Mouse (Mus musculus): Measurements from ENCODE around the gene Nprl2. TPM values are rescaled to one million over a fixed set of nuclear protein-coding genes. Genes with fewer than 3 reads are reported as not detected.

Nprl2 gene
- polyA plus RNA-seq, 1 experiment from 2014 or later = 78.7 TPM

- Histone ChIP-seq H3K4me1 (peaks cover 16% of the 10 kb centered on the region), H3K27me3 (no peaks in the 10 kb centered on the region), H3K9me3 (no peaks in the 10 kb centered on the region), H3K9ac (replicated peaks) (no peak overlapping the region), H3K27ac (replicated peaks) (no peak overlapping the region), H3K4me2 (replicated peaks) (no peak overlapping the region), H3K4me3 (no peak overlapping the region), H3K36me3 (no peaks in the 10 kb centered on the region)
- peak; percentile 55 for ATAC-seq (replicated peaks)
- WGBS = 28% methylated on average over 14 of the region's 14 CpGs
These were observed 27.6 kb upstream of the Nprl2 start for GRCm38 (mm10) chr9:107514303-107514955.

GRCm38 (mm10) chr9:107520331-107520730, 21.7 kb upstream of the Nprl2 start:
- Histone ChIP-seq H3K36me3 (no peaks in the 10 kb centered on the region), H3K27me3 (peaks cover 4% of the 10 kb centered on the region; the same call in 1 of the 2 replicates), H3K4me3 (no peak overlapping the region), H3K9ac (replicated peaks) (no peak overlapping the region), H3K9me3 (no peaks in the 10 kb centered on the region), H3K27ac (replicated peaks) (no peak overlapping the region), H3K4me2 (replicated peaks) (no peak overlapping the region), H3K4me1 (peaks cover 5% of the 10 kb centered on the region)
- WGBS = 38% methylated on average over 6 of the region's 6 CpGs
- ATAC-seq (replicated peaks) = no peak

- no peak overlapping the region for H3K4me3 ChIP-seq
- H3K36me3 ChIP-seq = no peaks in the 10 kb centered on the region
- WGBS = 56% methylated on average over 5 of the region's 5 CpGs
- no peak overlapping the region for H3K27ac ChIP-seq (replicated peaks)
- ATAC-seq (replicated peaks) = no peak
- peaks cover 13% of the 10 kb centered on the region; the same call in 1 of the 2 replicates for H3K27me3 ChIP-seq
- no peaks in the 10 kb centered on the region for H3K9me3 ChIP-seq
- H3K4me1 ChIP-seq = peaks cover 5% of the 10 kb centered on the region
- no peak overlapping the region for H3K4me2 ChIP-seq (replicated peaks)
- H3K9ac ChIP-seq (replicated peaks) = no peak overlapping the region
These were observed 20.8 kb upstream of the Nprl2 start for GRCm38 (mm10) chr9:107521190-107521589.

- no peak overlapping the region for H3K27ac ChIP-seq (replicated peaks)
- peak; percentile 27; the same call in 1 of the 2 replicates for ATAC-seq (replicated peaks)
- H3K36me3 ChIP-seq = no peaks in the 10 kb centered on the region
- peaks cover 19% of the 10 kb centered on the region; the same call in 1 of the 2 replicates for H3K27me3 ChIP-seq
- 0 out of 2 replicates have a peak overlapping the region, but pooled peaks have one; percentile 4 for H3K4me2 ChIP-seq (replicated peaks)
- 0 out of 2 replicates have a peak overlapping the region, but pooled peaks have one; percentile 3 for H3K9ac ChIP-seq (replicated peaks)
- 22% methylated on average over 25 of the region's 25 CpGs for WGBS
- H3K4me1 ChIP-seq = peaks cover 11% of the 10 kb centered on the region
- H3K9me3 ChIP-seq = no peaks in the 10 kb centered on the region
- H3K4me3 ChIP-seq = no peak overlapping the region
These were observed 20.2 kb upstream of the Nprl2 start for GRCm38 (mm10) chr9:107521711-107522399.

GRCm38 (mm10) chr9:107522400-107522711, 19.7 kb upstream of the Nprl2 start:
- Histone ChIP-seq H3K4me2 (replicated peaks) (no peak overlapping the region), H3K27ac (replicated peaks) (no peak overlapping the region), H3K27me3 (peaks cover 23% of the 10 kb centered on the region; the same call in 1 of the 2 replicates), H3K4me3 (no peak overlapping the region), H3K36me3 (no peaks in the 10 kb centered on the region), H3K9ac (replicated peaks) (0 out of 2 replicates have a peak overlapping the region, but pooled peaks have one; percentile 3), H3K4me1 (peaks cover 15% of the 10 kb centered on the region), H3K9me3 (no peaks in the 10 kb centered on the region)
- 20% methylated on average over 2 of the region's 2 CpGs for WGBS
- ATAC-seq (replicated peaks) = no peak

- H3K27me3 ChIP-seq = peaks cover 25% of the 10 kb centered on the region; the same call in 1 of the 2 replicates
- 5% methylated on average over 44 of the region's 44 CpGs for WGBS
- H3K9ac ChIP-seq (replicated peaks) = no peak overlapping the region
These were observed 15.6 kb upstream of the Nprl2 start for GRCm38 (mm10) chr9:107526198-107527026.

GRCm38 (mm10) chr9:107533791-107534407, 8.1 kb upstream of the Nprl2 start, which contains the start of gene Tmem115:
TSS of gene Tmem115 (plus strand) at chr9:107533945.
- no peaks in the 10 kb centered on the region for H3K27me3 ChIP-seq
- no peaks in the 10 kb centered on the region for H3K9me3 ChIP-seq
- ATAC-seq (replicated peaks) = peak; percentile 99
- peak within 1 kb of the TSS; percentile 97 for H3K4me2 ChIP-seq (replicated peaks)
- peak within 1 kb of the TSS; percentile 81 for H3K9ac ChIP-seq (replicated peaks)
- under 1% methylated on average over 48 of the region's 48 CpGs for WGBS
- peak within 1 kb of the TSS; percentile 65 for H3K4me3 ChIP-seq
- H3K27ac ChIP-seq (replicated peaks) = peak within 1 kb of the TSS; percentile 67
- H3K4me1 ChIP-seq = peaks cover 34% of the 10 kb centered on the region
- H3K36me3 ChIP-seq = peaks cover 15% of the 10 kb centered on the region

More at GRCm38 (mm10) chr9:107526198-107527026, 15.6 kb upstream of the Nprl2 start:
- Histone ChIP-seq H3K27ac (replicated peaks) (no peak overlapping the region), H3K36me3 (no peaks in the 10 kb centered on the region), H3K4me3 (peak overlapping the region; percentile 25), H3K4me2 (replicated peaks) (peak overlapping the region; percentile 31), H3K4me1 (peaks cover 15% of the 10 kb centered on the region), H3K9me3 (no peaks in the 10 kb centered on the region)
- ATAC-seq (replicated peaks) = peak; percentile 54

GRCm38 (mm10) chr9:107534408-107535202, 7.4 kb upstream of the Nprl2 start:
- Histone ChIP-seq H3K4me1 (peaks cover 34% of the 10 kb centered on the region), H3K27ac (replicated peaks) (peak overlapping the region; percentile 67), H3K4me2 (replicated peaks) (peak overlapping the region; percentile 97), H3K4me3 (peak overlapping the region; percentile 65), H3K9ac (replicated peaks) (peak overlapping the region; percentile 81), H3K36me3 (peaks cover 22% of the 10 kb centered on the region), H3K27me3 (no peaks in the 10 kb centered on the region), H3K9me3 (no peaks in the 10 kb centered on the region)
- WGBS = under 1% methylated on average over 40 of the region's 40 CpGs
- no peak for ATAC-seq (replicated peaks)

- Histone ChIP-seq H3K4me3 (no peak overlapping the region), H3K9ac (replicated peaks) (no peak overlapping the region), H3K36me3 (peaks cover 29% of the 10 kb centered on the region), H3K4me2 (replicated peaks) (no peak overlapping the region), H3K27me3 (no peaks in the 10 kb centered on the region), H3K9me3 (no peaks in the 10 kb centered on the region), H3K4me1 (peaks cover 53% of the 10 kb centered on the region), H3K27ac (replicated peaks) (no peak overlapping the region)
- 79% methylated on average over 7 of the region's 7 CpGs for WGBS
- no peak for ATAC-seq (replicated peaks)
These were observed 3.8 kb upstream of the Nprl2 start for GRCm38 (mm10) chr9:107538231-107538630.

- Histone ChIP-seq H3K4me2 (replicated peaks) (no peak overlapping the region), H3K4me3 (no peak overlapping the region), H3K4me1 (peaks cover 53% of the 10 kb centered on the region), H3K27ac (replicated peaks) (no peak overlapping the region), H3K36me3 (peaks cover 32% of the 10 kb centered on the region), H3K27me3 (no peaks in the 10 kb centered on the region), H3K9ac (replicated peaks) (no peak overlapping the region), H3K9me3 (no peaks in the 10 kb centered on the region)
- WGBS = 94% methylated on average over 3 of the region's 3 CpGs
- ATAC-seq (replicated peaks) = no peak
These were observed 3.3 kb upstream of the Nprl2 start for GRCm38 (mm10) chr9:107538711-107539110.

- Histone ChIP-seq H3K27me3 (no peaks in the 10 kb centered on the region), H3K36me3 (peaks cover 44% of the 10 kb centered on the region), H3K9ac (replicated peaks) (no peak overlapping the region), H3K4me3 (no peak overlapping the region), H3K4me1 (peaks cover 50% of the 10 kb centered on the region), H3K9me3 (no peaks in the 10 kb centered on the region), H3K4me2 (replicated peaks) (no peak overlapping the region), H3K27ac (replicated peaks) (no peak overlapping the region)
- ATAC-seq (replicated peaks) = no peak
- 93% methylated on average over 8 of the region's 8 CpGs for WGBS
These were observed 2.1 kb upstream of the Nprl2 start for GRCm38 (mm10) chr9:107539940-107540339.

Measured in forebrain, embryonic 15.5 days (tissue).